Mouse (Mus musculus): ENCODE results near the gene Arhgef11.
"Not testable (repeated sequence)": the region's sequence is repeated elsewhere in the genome, so short reads cannot be mapped to it uniquely, and the experiment has no call there.

Arhgef11 gene

GRCm38 (mm10) chr3:87616957-87617810, at the start of gene Arhgef11:
Arhgef11 (plus strand) TSS chr3:87617559.
- DNase-seq (ENCODE audit: low spot score in 2 of 2): peak; percentile 42 to 79

GRCm38 (mm10) chr3:87568681-87569080, 48.7 kb upstream of the Arhgef11 start:
- no peak for DNase-seq (ENCODE audit: low spot score in 2 of 2)

- no peak for DNase-seq (ENCODE audit: low spot score in 2 of 2)
Measured at GRCm38 (mm10) chr3:87575766-87576165, 41.6 kb upstream of the Arhgef11 start.

GRCm38 (mm10) chr3:87582259-87582658, 35.1 kb upstream of the Arhgef11 start:
- DNase-seq (ENCODE audit: low spot score in 2 of 2): no peak

- DNase-seq (ENCODE audit: low spot score in 2 of 2): no peak
Measured at GRCm38 (mm10) chr3:87593793-87594192, 23.6 kb upstream of the Arhgef11 start.

- DNase-seq (ENCODE audit: low spot score in 2 of 2): not testable (repeated sequence)
Measured at GRCm38 (mm10) chr3:87595328-87595727, 22.0 kb upstream of the Arhgef11 start.

- DNase-seq (ENCODE audit: low spot score in 2 of 2): not testable (repeated sequence)
Measured at GRCm38 (mm10) chr3:87601077-87601476, 16.3 kb upstream of the Arhgef11 start.

GRCm38 (mm10) chr3:87616354-87616753, 1.0 kb upstream of the Arhgef11 start:
- no peak for DNase-seq (ENCODE audit: low spot score in 2 of 2)

GRCm38 (mm10) chr3:87617811-87618130, 412 bp downstream of the Arhgef11 start:
- DNase-seq (ENCODE audit: low spot score in 2 of 2): no peak

GRCm38 (mm10) chr3:87618240-87618639, 881 bp downstream of the Arhgef11 start:
- no peak for DNase-seq (ENCODE audit: low spot score in 2 of 2)

- DNase-seq (ENCODE audit: low spot score in 2 of 2): no peak
Measured at GRCm38 (mm10) chr3:87618981-87619710, 1.8 kb downstream of the Arhgef11 start.

GRCm38 (mm10) chr3:87620218-87620891, 3.0 kb downstream of the Arhgef11 start:
- no peak for DNase-seq (ENCODE audit: low spot score in 2 of 2)

GRCm38 (mm10) chr3:87624899-87625298, 7.5 kb downstream of the Arhgef11 start:
- DNase-seq (ENCODE audit: low spot score in 2 of 2): no peak

GRCm38 (mm10) chr3:87630899-87631298, 13.5 kb downstream of the Arhgef11 start:
- DNase-seq (ENCODE audit: low spot score in 2 of 2): peak; percentile 29 to 45

GRCm38 (mm10) chr3:87631408-87631807, 14.0 kb downstream of the Arhgef11 start:
- no peak for DNase-seq (ENCODE audit: low spot score in 2 of 2)

GRCm38 (mm10) chr3:87635514-87635913, 18.2 kb downstream of the Arhgef11 start:
- no peak for DNase-seq (ENCODE audit: low spot score in 2 of 2)

GRCm38 (mm10) chr3:87643453-87643852, 26.1 kb downstream of the Arhgef11 start:
- DNase-seq (ENCODE audit: low spot score in 2 of 2): no peak

GRCm38 (mm10) chr3:87646174-87646573, 28.8 kb downstream of the Arhgef11 start:
- DNase-seq (ENCODE audit: low spot score in 2 of 2): no peak

- DNase-seq (ENCODE audit: low spot score in 2 of 2): no peak
Measured at GRCm38 (mm10) chr3:87649063-87649462, 31.7 kb downstream of the Arhgef11 start.

GRCm38 (mm10) chr3:87658348-87658747, 41.0 kb downstream of the Arhgef11 start:
- no peak for DNase-seq (ENCODE audit: low spot score in 2 of 2)

GRCm38 (mm10) chr3:87659692-87660429, 42.5 kb downstream of the Arhgef11 start:
- DNase-seq (ENCODE audit: low spot score in 2 of 2): no peak

GRCm38 (mm10) chr3:87660479-87660878, 43.1 kb downstream of the Arhgef11 start:
- no peak for DNase-seq (ENCODE audit: low spot score in 2 of 2)

Data from cerebellum, postnatal 4 days (tissue).